Mouse (Mus musculus): ENCODE measurements around the gene Abhd16b.
"Not testable (repeated sequence)": the region's sequence is repeated elsewhere in the genome, so short reads cannot be mapped to it uniquely, and the experiment has no call there.

Abhd16b gene

DNA sequence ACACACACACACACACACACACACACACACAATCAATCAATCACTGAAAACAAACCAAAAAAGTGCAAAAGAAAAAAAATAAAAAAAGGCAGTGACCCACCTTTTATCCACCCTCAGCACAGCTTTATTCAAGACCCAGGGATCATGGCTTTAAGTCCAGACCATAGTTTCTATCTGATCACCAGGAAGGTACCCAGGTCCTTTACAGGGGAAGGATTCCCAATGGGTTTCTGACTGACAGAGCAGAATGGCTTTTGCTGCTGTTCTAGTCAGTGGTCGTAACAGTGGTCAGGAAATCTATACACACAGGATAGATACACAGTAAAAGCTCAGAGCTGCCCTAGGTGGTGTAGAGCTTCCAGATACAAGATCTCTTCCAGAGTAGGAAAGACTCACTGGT, 7.3 kb upstream of the Abhd16b start:
- DNase-seq (ENCODE audit: extremely low spot score, low spot score) = no peak

DNA sequence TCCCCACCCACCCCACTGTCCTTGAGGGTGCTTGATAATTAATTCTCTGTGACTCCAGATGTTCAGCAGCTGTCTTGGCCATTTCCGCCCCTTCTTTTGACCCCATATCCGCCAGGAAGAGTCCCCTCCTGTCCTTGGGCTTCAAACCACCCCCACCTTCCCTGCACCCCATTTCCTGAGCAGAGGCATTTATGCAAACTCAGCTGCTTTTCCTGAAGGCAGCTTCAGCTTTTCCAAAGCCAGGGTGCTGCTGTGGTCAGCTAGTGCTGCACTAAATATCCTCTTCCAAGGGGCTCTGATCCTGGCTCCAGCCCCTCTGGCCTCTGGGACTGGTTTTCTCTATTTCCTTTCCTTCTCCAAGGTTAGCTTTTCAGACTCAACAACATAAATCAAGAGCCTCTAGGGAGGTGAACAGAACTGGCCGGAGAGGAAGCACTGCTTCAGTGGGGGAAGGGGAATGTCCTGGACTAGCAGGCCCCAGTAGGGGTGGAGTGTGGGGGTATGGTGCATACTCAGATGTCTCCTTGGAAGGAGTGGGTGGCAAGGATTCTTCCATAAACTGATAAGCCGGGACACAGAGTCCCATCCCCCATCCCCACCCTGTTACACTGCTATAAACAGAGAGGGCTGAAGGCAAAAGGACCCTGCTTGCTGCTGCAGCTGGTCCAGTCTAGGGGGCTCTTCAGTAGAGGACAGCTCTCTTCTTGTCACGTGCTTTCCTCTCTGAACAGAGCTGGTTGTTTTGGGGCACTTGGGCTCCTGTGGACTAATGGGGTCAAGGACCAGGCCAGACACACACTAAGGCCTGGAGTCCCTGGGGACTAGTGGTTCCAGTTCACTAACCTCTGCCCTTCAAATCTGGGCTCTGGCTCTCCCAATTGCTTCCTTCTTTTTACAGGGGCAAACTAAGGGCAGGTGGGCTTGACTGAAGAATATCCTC, 5.4 kb upstream of the Abhd16b start:
- DNase-seq (ENCODE audit: extremely low spot score, low spot score) = peak; percentile 70

- DNase-seq (ENCODE audit: extremely low spot score, low spot score) = peak; percentile 23
Observed at GRCm38 (mm10) chr2:181491432-181492205, 1.4 kb upstream of the Abhd16b start.

DNA sequence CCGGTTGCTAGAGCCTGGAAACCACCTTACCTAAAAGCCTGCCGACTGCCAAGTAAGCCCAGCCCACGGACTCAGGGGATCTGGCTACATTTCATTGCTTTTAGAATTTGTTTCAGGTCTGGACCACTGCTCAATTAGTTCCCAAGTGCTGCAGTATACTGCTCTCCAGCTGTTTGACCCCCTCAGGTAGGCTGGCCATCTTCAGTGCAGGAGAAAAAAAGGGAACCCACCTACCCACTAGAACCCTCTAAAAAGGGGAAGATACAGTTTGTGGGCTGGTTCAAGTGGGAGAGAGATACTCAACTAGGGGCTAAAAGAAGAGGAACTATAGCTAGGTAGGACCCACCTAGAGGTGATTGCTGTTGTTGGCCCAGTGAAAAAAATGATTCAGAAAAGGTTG, 800 bp upstream of the Abhd16b start:
- no peak for DNase-seq (ENCODE audit: extremely low spot score, low spot score)

DNA sequence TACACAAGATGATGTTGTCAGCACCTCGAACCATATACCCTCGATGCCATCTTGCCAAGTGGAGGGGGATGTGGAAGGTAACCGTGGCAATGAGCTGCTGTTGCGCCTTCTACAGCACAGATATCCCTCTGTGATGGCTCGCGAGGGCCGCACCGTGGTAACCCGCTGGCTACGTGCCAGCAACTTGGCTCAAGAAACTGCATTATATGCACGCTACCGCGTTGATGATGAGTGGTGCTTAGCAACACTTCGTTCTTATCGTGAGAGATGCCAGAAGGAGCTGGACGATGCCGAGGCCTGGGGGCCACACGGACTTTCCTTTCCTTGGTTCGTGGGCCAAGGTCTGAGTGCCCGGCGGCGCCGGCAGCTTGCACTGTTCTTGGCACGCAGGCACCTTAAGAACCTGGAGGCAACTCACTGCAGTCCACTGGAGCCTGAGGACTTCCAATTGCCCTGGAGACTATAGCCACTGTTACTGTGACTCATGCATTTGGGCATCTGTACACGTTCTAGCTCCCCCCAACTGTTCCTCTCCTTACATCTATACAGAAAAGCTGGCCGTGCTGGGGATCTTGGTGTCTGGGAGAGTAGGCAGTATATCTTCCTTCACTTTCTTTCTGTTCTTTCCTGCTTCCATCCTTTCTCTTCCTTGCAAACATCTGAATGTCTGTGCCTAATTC, 1.4 kb downstream of the Abhd16b start:
- no peak for DNase-seq (ENCODE audit: extremely low spot score, low spot score)

- DNase-seq (ENCODE audit: extremely low spot score, low spot score) = not testable (repeated sequence)
Observed at GRCm38 (mm10) chr2:181495845-181496244, 2.8 kb downstream of the Abhd16b start.

GRCm38 (mm10) chr2:181496281-181496680, 3.3 kb downstream of the Abhd16b start:
- peak; percentile 63 for DNase-seq (ENCODE audit: extremely low spot score, low spot score)

GRCm38 (mm10) chr2:181496831-181497547, 4.0 kb downstream of the Abhd16b start, which contains the start of gene Tpd52l2:
TSS of gene Tpd52l2 (plus strand) at chr2:181497142.
- peak; percentile 91 for DNase-seq (ENCODE audit: extremely low spot score, low spot score)

- no peak for DNase-seq (ENCODE audit: extremely low spot score, low spot score)
Observed at GRCm38 (mm10) chr2:181497548-181497875, 4.5 kb downstream of the Abhd16b start.

DNA sequence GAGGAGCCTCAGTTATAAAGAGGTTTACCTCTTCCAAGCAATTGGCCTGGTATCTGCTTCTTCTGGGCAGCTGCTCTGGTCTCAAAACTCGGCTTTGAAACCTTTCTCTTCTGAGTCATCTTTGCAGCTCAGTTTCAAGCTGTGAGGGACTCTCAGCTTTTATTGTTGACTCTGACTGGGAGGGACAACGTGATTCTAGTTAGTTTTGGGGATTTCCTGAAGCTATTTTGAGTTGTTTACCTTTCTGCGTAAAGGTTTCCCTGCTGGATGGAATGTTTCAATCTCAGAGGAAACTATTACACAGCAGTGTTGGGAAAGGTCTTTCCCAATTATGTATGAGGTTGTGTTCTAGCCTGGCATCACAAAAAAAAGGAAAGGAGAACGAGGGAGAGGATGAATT, 5.6 kb downstream of the Abhd16b start:
- no peak for DNase-seq (ENCODE audit: extremely low spot score, low spot score)

GRCm38 (mm10) chr2:181509191-181509590, 16.2 kb downstream of the Abhd16b start:
- no peak for DNase-seq (ENCODE audit: extremely low spot score, low spot score)

- DNase-seq (ENCODE audit: extremely low spot score, low spot score) = no peak
Observed at GRCm38 (mm10) chr2:181511231-181511630, 18.2 kb downstream of the Abhd16b start.

GRCm38 (mm10) chr2:181519201-181519600, 26.2 kb downstream of the Abhd16b start:
- no peak for DNase-seq (ENCODE audit: extremely low spot score, low spot score)

DNA sequence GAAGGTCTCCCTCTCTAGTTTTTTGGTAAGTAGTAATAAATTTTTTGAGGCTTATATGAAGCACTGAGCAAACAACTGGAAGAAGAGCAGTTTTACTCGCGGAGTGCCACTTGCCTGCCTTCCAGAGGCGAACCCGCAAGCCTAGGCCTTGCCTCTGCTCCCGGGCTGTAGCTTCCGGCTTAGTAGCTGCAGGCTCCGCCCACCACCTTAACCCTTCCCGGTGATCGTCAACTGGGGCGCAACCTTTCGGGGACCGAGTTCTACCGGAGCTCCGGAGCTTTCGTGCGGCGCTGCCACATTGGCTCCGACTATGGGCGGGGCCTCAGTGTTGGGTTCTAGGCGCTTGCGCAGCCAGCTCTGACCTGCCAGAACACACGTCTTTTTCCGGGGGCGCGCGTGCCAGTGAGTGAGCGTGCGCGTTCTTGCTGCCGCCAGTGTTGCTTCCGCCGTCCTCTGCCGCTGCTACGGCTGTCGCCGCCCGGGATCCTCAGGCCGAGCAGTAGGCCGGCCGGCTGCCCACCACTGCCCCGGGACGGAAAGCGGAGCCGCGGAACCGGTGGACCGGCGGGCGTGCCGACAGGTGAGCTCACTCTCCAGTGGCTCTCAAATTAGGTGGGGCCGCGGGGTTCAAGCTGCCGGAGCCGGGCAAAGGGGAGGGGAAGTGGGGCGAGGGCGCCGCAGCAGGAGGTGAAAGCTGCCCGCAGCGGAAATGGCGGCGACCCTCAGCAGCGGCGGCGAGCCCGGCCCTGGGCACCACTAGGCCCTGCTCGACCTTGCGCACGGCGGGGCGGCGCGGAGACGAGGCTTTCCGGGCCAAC, 27.3 kb downstream of the Abhd16b start, which contains the start of gene Dnajc5:
Gene Dnajc5, plus strand, starts transcription at position 368 of the 818 bp plus-strand sequence.
- DNase-seq (ENCODE audit: extremely low spot score, low spot score) = peak; percentile 95

GRCm38 (mm10) chr2:181520936-181521227, 27.9 kb downstream of the Abhd16b start:
- DNase-seq (ENCODE audit: extremely low spot score, low spot score) = no peak

- DNase-seq (ENCODE audit: extremely low spot score, low spot score) = no peak
Observed at GRCm38 (mm10) chr2:181521491-181521890, 28.5 kb downstream of the Abhd16b start.

- no peak for DNase-seq (ENCODE audit: extremely low spot score, low spot score)
Observed at GRCm38 (mm10) chr2:181522811-181523210, 29.8 kb downstream of the Abhd16b start.

GRCm38 (mm10) chr2:181525526-181525925, 32.5 kb downstream of the Abhd16b start:
- DNase-seq (ENCODE audit: extremely low spot score, low spot score) = no peak

GRCm38 (mm10) chr2:181529076-181529475, 36.1 kb downstream of the Abhd16b start:
- DNase-seq (ENCODE audit: extremely low spot score, low spot score) = no peak

- no peak for DNase-seq (ENCODE audit: extremely low spot score, low spot score)
Observed at GRCm38 (mm10) chr2:181532589-181532988, 39.6 kb downstream of the Abhd16b start.
